Mouse (Mus musculus) forebrain, embryonic 16.5 days (tissue): ENCODE results near the gene Nectin3. TPM values are rescaled to one million over a fixed set of nuclear protein-coding genes. Genes with fewer than 3 reads are reported as not detected.

Experiments used
- ATAC-seq: fragments of 200-750 bp; cut with Nextera tagmentation; 2 replicates; pipeline ENCODE4 v1.8.0; 2017; ENCODE audit warnings: mild to moderate bottlenecking, moderate library complexity
- H3K27ac ChIP-seq: fragments of 300-500 bp; sonication (generic); 2 replicates; pipeline ENCODE4 v1.5.1; 2014; ENCODE audit warnings: low read length, control low read depth
- H3K27me3 ChIP-seq: fragments of 300-500 bp; sonication (generic); replicated peaks from 2 replicates; pipeline ENCODE4 v1.6.1; 2014; ENCODE audit warnings: low read length; ENCODE audit not compliant: control insufficient read depth, insufficient read depth
- H3K36me3 ChIP-seq: fragments of 300-500 bp; sonication (generic); 2 replicates; pipeline ENCODE4 v1.6.1; 2014; ENCODE audit not compliant: control insufficient read depth, insufficient read depth
- H3K4me1 ChIP-seq: fragments of 300-500 bp; sonication (generic); replicated peaks from 2 replicates; pipeline ENCODE4 v1.6.1; 2014; ENCODE audit warnings: low read length; ENCODE audit not compliant: control insufficient read depth, insufficient read depth
- H3K4me2 ChIP-seq: fragments of 300-500 bp; sonication (generic); 2 replicates; pipeline ENCODE4 v1.6.1; 2014; ENCODE audit warnings: mild to moderate bottlenecking, low read length, control low read depth
- H3K4me3 ChIP-seq: fragments of 300-500 bp; sonication (generic); replicated peaks from 2 replicates; pipeline ENCODE4 v1.5.1; 2014; ENCODE audit warnings: mild to moderate bottlenecking, low read length, control low read depth
- H3K9ac ChIP-seq: fragments of 300-500 bp; sonication (generic); replicated peaks from 2 replicates; pipeline ENCODE4 v1.6.1; 2014; ENCODE audit warnings: low read depth, low read length, control low read depth
- H3K9me3 ChIP-seq: fragments of 300-500 bp; sonication (generic); 2 replicates; pipeline ENCODE4 v1.6.1; 2016; ENCODE audit warnings: low read length; ENCODE audit not compliant: control insufficient read depth
- WGBS: fragments of 180-500 bp; shearing (Covaris S2); extraction: QIAGEN DNeasy Blood & Tissue Kit; methylation state at CpG from one replicate; pipeline ENCODE4 v1.1.7; 2014; 5-methylcytosine and 5-hydroxymethylcytosine counted together
- polyA plus RNA-seq: library from polyadenylated mRNA; unstranded; fragments of >200 nt; fragmentation: Nextera tagmentation; extraction: Ambion mirVana; gene quantifications from 2 replicates; pipeline ENCODE4 v1.2.1, GENCODE M21; 2015

The Nectin3 gene
- polyA plus RNA-seq, 1 experiment from 2014 or later, result 21.7 TPM

DNA sequence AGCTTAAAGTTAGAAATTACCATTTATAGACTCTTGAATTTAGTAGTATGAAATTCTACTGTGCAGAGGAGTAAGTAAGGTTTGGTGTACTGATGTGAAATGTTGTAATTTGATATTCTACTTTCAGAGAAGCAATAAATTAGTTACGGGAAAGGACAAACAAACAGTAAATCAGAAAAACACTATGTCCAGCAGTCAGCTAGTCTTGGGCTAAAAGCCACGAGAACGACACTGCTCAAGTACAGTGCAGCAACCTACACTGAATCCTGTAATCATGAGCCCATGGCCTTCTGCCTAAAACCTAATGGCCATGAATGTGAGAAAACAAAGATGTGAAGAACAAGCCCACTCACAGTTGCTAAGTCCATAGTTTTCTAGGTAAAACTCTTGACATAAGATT, 46.9 kb downstream of the Nectin3 start:
- H3K36me3 ChIP-seq, result peaks cover 6% of the 10 kb centered on the region; the same call in 1 of the 2 replicates
- no peaks in the 10 kb centered on the region for H3K4me1 ChIP-seq
- 84% methylated on average over 3 of the region's 3 CpGs for WGBS
- no peaks in the 10 kb centered on the region for H3K27me3 ChIP-seq
- H3K4me3 ChIP-seq, result no peak overlapping the region
- H3K27ac ChIP-seq, result no peak overlapping the region
- H3K9me3 ChIP-seq, result no peaks in the 10 kb centered on the region
- no peak overlapping the region for H3K4me2 ChIP-seq
- ATAC-seq, result no peak
- H3K9ac ChIP-seq, result no peak overlapping the region

DNA sequence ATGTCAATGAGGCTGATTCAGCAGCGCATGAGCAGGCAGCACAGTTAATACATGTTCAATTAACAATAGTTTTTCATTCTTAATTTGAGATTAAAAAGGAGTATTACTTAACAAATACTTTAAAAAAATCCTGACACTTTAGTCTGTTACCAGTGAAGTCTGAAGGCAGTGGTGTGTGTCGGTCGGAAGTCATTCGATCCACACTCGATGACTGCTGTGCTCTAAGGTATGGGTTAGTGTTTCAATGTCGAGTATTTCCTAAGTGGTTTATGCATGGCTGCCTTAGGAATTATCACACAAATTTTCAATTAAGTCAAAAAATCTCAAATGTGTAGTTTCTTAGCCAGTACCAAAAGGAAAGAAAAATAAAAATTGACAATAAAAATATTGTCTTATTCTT, 49.3 kb downstream of the Nectin3 start:
- 93% methylated on average over 6 of the region's 6 CpGs for WGBS
- Histone ChIP-seq H3K9ac (no peak overlapping the region), H3K4me3 (no peak overlapping the region), H3K27ac (no peak overlapping the region), H3K36me3 (peaks cover 6% of the 10 kb centered on the region; the same call in 1 of the 2 replicates), H3K27me3 (no peaks in the 10 kb centered on the region), H3K9me3 (no peaks in the 10 kb centered on the region), H3K4me1 (no peaks in the 10 kb centered on the region), H3K4me2 (no peak overlapping the region)
- ATAC-seq, result no peak

DNA sequence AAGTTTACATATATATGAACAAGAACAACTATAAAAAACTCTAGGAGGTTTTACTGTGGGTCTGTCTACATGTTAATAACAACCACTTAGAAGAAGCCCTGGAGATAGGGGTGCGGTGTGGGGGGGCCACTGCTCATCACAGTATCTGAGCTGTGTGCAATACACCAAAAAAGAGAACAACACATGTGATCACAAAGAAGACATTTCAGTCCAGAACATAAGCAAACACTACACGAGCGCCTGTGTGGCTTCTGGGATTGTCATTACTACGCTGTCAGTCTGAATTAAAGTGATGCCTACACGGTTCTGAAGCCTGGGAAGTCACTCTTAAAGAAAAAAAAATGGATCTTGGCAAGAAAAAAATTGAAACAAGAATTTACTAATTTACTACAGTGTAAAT, 67.0 kb downstream of the Nectin3 start:
- Histone ChIP-seq H3K9me3 (no peaks in the 10 kb centered on the region), H3K36me3 (no peaks in the 10 kb centered on the region), H3K4me1 (no peaks in the 10 kb centered on the region), H3K27ac (no peak overlapping the region), H3K4me3 (no peak overlapping the region), H3K27me3 (no peaks in the 10 kb centered on the region), H3K4me2 (no peak overlapping the region), H3K9ac (no peak overlapping the region)
- 84% methylated on average over 5 of the region's 5 CpGs for WGBS
- no peak for ATAC-seq

DNA sequence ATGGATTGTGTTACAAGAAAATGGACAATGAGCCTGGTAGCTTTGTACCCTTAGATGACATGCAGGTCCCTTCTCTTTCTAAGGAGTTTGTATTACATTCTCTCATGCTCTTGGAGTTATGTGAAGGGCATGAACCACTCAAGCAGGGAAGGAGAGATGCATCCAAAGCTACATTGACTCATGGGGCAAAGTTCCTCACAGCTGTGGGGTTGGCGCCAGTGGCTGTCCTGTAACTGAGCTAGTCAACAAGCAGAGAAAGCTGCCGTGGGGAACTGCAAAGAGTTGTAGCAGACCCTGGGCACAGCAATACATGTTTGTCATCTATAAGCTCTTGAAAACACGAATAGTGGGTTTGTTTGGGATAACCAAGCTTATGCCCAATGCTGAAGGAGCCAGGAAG, 82.1 kb downstream of the Nectin3 start:
- H3K9me3 ChIP-seq, result no peaks in the 10 kb centered on the region
- H3K27me3 ChIP-seq, result no peaks in the 10 kb centered on the region
- H3K9ac ChIP-seq, result no peak overlapping the region
- H3K27ac ChIP-seq, result no peak overlapping the region
- peaks cover 6% of the 10 kb centered on the region; the same call in 1 of the 2 replicates for H3K36me3 ChIP-seq
- H3K4me1 ChIP-seq, result no peaks in the 10 kb centered on the region
- no peak overlapping the region for H3K4me2 ChIP-seq
- no peak overlapping the region for H3K4me3 ChIP-seq
- no peak for ATAC-seq
- WGBS, result 92% methylated on average over 3 of the region's 3 CpGs

DNA sequence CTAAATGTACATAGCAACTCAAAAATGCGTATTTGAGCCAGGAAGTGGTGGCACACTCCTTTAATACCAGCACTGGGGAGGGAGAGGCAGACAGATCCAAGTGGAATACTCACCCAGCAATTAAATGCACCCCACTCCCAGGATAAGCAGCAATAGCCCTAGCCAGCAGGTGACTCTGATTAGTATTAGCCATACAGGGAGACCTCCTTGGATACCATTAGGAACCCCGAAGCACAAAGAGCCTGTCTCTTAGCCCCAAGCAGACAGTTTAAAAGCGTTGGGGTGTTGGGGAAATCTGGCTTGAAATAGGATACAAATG, 87.6 kb downstream of the Nectin3 start:
- peak; percentile 41 for ATAC-seq
- Histone ChIP-seq H3K9me3 (no peaks in the 10 kb centered on the region), H3K27me3 (no peaks in the 10 kb centered on the region), H3K9ac (no peak overlapping the region), H3K4me1 (peaks cover 8% of the 10 kb centered on the region), H3K4me3 (no peak overlapping the region), H3K4me2 (no peak overlapping the region), H3K36me3 (no peaks in the 10 kb centered on the region), H3K27ac (0 out of 2 replicates have a peak overlapping the region, but pooled peaks have one; percentile 31)
- WGBS, result 34% methylated on average over 3 of the region's 3 CpGs

DNA sequence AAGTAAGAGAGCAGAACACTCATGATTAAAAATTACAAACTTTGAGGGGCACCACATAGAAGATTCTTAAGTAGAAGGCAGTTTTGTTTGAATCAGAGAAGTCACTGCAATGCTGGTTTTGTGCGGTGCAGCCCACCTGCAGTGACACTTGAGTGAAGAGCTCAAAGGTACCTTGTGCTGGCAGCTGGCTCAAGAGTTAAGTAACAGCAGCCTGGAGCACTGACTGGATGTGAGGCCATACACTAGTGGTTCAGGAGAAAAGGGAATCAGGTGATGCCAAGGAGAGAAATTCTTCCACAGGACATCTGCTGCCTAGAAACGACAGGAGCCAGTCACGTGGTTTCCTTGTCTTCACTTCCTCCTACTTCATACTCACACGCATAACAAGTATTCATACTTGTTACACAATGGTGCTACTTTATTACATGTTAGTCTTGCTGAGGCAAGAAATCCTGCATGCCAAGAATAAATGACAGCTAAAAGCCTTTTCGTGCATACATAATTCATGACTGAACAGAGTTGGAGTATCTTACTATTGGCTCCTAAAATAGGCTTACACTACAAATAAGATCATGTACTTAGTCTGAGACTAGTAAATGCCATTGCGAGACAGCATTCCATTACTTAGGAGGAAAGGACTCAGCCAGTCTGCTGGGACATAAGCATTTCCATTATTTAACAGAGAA, 88.1 kb downstream of the Nectin3 start:
- H3K9me3 ChIP-seq, result no peaks in the 10 kb centered on the region
- peak overlapping the region; percentile 31; the same call in 1 of the 2 replicates for H3K27ac ChIP-seq
- no peaks in the 10 kb centered on the region for H3K36me3 ChIP-seq
- H3K4me1 ChIP-seq, result peaks cover 8% of the 10 kb centered on the region
- WGBS, result 50% methylated on average over 6 of the region's 6 CpGs
- no peaks in the 10 kb centered on the region for H3K27me3 ChIP-seq
- H3K9ac ChIP-seq, result no peak overlapping the region
- H3K4me2 ChIP-seq, result no peak overlapping the region
- peak; percentile 76 for ATAC-seq
- H3K4me3 ChIP-seq, result no peak overlapping the region

DNA sequence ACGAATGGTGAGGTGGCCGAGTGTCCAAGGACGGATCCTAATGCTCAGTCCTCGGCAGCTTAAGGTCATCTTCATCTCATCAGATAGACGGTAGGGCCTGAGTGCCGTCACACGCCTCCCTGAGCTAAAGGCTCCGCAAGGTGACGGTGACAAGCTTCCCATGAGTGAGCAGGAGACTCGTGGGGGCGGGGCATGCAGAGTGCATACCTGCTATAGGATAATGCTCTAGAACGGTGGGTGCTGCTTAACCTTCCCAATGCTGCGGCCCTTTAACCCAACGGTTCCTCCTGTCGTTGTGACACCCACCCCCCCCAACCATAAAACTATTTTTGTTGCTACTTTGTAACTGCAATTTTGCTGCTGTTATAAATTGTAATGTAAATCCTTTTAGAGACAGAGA, 90.3 kb downstream of the Nectin3 start:
- no peak for ATAC-seq
- peaks cover 8% of the 10 kb centered on the region for H3K4me1 ChIP-seq
- H3K9ac ChIP-seq, result no peak overlapping the region
- WGBS, result 97% methylated on average over 15 of the region's 15 CpGs
- H3K27ac ChIP-seq, result no peak overlapping the region
- no peak overlapping the region for H3K4me2 ChIP-seq
- H3K9me3 ChIP-seq, result no peaks in the 10 kb centered on the region
- no peak overlapping the region for H3K4me3 ChIP-seq
- H3K27me3 ChIP-seq, result no peaks in the 10 kb centered on the region
- no peaks in the 10 kb centered on the region for H3K36me3 ChIP-seq

DNA sequence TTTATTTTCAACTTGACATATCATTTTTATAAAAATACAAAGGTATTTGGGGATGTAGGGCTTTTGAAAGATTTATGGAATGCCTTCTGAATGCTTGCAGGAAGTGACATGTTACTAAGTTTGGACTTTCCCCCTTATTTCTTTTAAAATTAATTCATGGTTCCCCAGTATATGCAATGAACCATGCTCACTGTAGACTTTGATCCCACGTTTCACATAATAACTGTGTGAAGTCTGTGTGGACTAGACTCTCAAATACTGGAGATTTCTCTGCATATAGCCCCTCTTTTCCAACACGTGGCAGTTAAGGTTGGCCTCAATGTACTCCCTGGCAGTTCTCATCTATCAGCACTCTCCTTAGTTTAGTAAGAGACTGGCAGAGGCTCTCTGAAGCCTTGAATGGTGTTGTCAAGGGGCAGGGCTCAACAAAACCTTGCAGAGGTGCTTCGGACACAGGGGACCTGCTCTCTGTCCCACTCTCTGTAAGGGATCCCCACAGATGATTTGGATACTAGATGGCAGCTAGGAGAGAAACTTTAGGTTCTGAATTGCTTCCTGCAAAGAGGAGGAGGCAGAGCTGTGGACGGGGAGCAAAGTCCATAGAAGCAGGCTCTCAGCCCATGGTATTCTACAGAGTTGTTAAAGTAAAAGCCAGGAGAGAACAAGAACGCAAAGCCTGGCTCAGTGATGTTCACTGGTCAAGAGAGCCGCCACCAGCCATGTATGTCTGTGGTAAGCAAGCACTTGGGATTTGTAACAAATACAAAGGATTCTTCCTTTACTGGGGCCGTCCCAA, 91.3 kb downstream of the Nectin3 start:
- no peak overlapping the region for H3K4me2 ChIP-seq
- H3K9me3 ChIP-seq, result no peaks in the 10 kb centered on the region
- ATAC-seq, result no peak
- WGBS, result 86% methylated on average over 7 of the region's 7 CpGs
- H3K36me3 ChIP-seq, result no peaks in the 10 kb centered on the region
- H3K4me3 ChIP-seq, result no peak overlapping the region
- H3K4me1 ChIP-seq, result peaks cover 8% of the 10 kb centered on the region
- no peak overlapping the region for H3K27ac ChIP-seq
- H3K27me3 ChIP-seq, result no peaks in the 10 kb centered on the region
- H3K9ac ChIP-seq, result no peak overlapping the region

DNA sequence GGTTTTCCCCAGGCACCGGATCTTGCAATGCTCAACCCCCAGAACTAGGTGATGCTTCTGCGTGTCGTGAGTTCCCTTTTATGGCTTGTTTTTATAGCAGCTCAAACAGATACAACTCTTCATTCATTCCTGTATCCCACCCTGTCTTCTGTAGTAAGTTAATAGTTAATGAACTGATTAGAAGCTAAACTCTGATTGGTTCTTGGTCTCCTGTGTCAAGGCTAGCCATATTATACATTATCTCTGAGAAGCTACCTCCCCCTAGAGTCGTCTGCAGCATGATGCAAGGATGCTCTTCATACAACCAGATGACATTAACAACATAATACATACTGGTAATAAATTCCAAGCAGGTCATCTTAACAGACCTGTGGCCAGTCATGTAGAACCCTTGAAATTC, 100.4 kb downstream of the Nectin3 start:
- Histone ChIP-seq H3K4me3 (no peak overlapping the region), H3K4me2 (no peak overlapping the region), H3K9ac (no peak overlapping the region), H3K9me3 (no peaks in the 10 kb centered on the region), H3K27ac (no peak overlapping the region), H3K36me3 (no peaks in the 10 kb centered on the region; the same call in 1 of the 2 replicates), H3K27me3 (no peaks in the 10 kb centered on the region), H3K4me1 (no peaks in the 10 kb centered on the region)
- WGBS, result 95% methylated on average over 4 of the region's 4 CpGs
- ATAC-seq, result no peak
